Mouse (Mus musculus) adrenal gland, adult (tissue): ENCODE measurements around the gene Slc7a14.
A peak's percentile ranks its signal among the peaks of the same experiment; 100 is the strongest.

ENCODE experiments used
- DNase-seq, 2 experiments: peaks; one replicate each; pipeline ENCODE4 v3.0.0; 2022 to 2023; ENCODE audit warnings: low spot score in 1 of 2; ENCODE audit not compliant: inconsistent age in 2 of 2

The Slc7a14 gene

DNA sequence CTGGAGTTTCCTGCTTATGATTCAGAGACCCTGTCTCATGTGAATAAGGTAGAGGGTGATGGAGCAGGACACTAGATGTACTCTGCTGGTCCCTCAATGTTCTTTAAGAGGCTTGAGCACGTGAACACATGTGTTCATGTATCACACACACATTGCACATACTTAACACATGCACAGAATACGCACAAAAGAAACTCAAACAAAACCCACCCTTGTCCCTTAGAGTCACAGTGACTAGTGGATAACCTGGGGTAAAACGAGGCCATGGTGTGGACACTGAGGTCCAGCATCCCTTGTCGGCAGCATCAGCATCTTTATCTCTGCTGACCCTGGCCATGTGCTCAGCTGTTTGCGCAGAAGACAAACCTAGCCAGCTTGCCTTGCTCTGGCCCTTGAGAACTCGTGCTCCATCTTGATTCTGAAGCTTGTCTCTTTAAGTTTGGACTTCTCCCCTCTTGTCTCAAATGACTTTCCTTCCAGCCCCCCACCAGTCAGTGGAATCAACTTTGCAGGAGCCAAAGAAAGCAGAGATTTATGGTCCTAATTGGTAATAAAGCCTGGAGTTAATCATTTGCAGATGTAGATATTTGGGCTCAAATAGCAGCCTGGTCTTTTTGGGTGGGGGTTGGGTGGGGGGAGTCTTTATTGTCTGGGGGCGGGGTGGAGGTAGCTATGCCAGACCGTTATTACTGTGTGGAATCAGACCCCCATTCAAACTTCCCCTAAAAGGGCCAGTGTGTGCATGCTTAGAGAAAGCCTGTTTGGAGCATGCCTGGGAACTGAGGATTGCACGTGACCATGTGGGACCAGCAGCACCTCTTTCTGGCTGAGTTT lies 97.8 kb downstream of the Slc7a14 start:
- DNase-seq, result no peak

DNA sequence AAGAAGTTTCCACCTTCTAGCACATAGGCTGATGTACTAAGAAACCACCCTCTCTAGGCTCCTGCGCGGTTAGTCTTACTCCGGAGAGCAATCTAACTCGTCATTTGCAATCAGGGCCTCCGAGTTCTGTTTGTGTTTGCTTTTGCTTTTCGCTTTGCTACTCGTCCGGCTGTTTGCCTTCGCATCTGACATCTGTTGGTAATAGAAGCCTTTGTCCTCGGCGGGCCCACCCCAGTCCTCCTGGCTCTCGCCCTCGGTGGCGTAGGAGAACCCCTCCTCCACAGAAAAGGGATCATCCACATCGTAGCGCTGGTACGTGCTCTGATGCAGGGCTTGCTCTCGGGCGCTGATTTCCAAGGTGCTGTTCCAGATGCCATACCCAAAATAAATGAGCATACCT lies 101.2 kb downstream of the Slc7a14 start:
- no peak for DNase-seq

DNA sequence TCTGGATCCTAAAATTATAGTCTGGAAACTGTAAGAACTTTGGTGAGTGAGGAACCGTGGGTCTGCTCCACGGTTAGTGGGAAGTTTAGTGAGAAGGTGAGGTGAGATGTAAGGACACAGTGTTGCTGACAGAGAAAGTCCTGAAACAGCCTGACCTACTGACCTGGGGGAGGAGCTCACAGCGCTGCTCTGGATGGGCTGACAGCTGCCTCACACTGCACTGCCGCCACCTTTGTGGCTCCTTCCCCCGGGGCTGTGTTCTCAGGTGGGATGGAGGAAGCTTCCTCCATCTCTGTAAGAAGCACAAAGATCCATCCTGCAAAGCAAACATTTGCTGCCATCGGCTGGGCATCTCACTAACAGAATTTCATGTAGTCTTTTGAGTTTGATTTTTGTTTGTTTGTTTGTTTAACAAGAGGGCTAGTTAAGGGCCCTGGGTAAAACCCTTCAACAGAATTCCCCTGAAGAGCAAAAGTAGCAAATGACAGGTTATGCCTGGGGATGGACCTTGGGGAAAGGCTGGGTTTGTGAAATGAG lies 101.7 kb downstream of the Slc7a14 start:
- DNase-seq, result peak in 1 of 2 experiments; percentile 38

DNA sequence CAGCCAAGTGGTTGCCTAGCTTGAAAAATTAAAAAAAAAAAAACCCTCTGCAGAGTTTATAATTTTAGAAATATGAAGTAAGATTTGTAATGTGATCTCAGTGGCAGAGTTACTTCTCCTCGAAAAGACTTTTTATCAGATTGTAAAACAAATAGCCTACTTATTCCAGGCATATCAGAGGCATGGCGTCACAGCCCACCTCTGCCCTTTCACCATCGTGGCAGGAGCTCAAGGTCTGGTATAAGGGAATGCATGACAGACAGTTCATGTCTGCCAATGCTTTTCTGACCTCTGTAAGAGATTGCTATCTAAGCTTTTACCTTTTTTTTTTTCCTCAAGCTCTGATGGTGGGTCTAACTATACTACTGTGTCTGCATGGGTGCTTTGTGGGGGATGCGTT lies 102.1 kb downstream of the Slc7a14 start:
- peak; percentile 52 to 68 for DNase-seq

DNA sequence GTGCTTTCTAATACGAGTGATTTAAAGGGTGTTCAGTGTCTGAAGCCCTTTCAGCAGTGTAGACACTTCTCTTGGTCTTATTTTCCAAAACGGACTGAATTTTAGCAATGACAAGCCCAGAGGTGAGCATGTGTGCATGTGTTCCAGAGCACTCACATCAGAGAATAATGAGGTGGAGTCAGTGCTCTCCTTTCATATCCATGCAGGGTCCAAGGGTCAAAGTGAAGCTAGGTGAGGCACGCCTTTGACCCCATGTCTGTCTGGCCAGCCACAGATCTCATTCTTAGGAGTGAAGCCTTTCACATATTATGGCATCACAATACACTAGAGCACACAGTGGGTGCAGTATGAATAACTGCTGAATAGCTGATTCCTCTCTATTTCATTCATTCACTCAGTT lies 105.0 kb downstream of the Slc7a14 start:
- DNase-seq, result no peak

DNA sequence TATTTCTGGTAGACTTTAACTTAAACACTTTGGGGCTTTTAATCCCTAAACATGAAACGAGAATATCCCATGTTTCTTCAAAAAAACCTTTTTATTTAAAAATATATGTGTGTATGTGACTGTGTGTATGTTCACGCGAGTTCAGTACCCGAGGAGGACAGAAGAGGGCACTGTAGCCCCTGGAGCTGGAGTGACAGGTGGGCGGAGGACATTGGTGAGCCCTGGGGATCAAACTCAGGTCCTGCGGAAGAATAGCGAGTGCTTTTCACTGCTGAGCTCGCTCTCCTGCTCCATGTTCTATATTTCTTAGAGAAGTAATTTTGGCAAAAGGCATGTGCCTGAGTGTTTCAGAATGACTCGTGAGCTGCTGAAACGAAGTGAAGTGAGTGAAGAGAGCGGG lies 106.2 kb downstream of the Slc7a14 start:
- DNase-seq, result no peak

DNA sequence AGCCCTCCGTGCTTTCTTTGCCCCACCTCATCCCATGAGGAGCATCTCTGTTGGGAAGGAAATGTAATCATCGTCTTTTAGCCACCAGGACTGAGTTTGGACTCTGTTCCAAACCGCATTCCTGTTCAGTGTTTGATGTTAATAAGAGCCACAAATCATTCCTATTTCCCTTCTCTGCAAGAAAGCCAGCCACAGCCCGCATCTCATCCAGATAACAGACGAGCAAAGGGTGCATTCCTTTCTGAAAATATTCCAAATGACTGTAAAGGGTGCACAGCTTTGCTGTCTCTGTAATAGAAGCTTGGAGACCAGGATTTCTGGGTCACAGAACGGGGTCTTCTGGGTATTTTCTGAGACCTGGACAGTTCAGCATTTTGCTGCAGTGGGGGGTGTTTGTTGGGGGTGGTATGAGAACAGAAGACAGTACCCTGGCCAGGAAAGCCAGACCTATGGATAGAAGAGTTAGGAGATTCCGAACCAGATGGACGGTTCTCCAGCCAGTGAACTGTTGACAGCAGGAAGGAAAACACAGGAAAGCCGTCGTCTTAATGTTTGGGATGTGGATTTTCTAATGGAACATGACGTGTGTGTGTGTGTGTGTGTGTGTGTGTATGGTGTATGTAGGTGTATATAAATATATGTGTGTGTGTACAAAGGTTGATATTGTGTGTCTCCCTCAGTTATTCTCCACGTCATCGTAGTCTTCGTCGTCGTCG lies 110.9 kb downstream of the Slc7a14 start:
- no peak for DNase-seq

DNA sequence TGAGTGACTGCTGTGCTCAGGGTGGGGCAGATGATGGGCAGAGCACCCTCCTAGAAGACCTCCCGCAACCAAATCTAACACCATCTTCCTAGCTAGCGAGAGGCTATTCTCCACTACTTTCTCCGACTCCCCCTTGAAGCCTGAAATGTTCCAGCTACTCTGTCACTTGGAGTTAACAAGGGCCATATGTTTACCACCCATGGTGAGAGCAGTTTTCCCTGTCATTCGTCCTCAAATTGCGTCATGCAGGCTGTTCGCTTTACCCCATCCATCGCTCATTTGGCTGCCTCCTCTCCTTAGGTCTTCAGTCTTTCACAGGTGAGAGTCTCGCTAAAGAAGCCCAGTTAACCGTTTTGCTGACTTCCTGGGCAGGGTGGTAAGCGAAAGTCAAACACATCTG lies 118.8 kb downstream of the Slc7a14 start:
- DNase-seq, result no peak

DNA sequence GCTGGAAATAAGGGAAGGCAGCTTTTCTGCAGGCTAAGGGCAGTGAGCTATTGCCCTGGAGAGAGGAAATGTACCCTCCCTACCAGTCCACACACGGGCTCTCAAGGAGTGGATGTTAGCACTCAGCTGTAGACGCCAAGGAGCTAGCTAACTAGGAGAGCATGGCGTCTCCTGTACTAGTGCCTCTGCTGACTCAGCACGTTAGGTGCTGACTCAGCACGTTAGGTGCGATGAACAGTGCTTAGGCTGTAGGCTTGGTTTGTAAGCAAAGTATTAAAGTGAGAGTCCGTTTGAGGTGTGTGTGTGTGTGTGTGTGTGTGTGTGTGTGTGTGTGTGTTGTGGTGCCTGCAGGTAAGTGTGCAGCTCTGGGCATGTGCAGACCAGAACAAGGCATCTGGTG lies 119.8 kb downstream of the Slc7a14 start:
- no peak for DNase-seq

DNA sequence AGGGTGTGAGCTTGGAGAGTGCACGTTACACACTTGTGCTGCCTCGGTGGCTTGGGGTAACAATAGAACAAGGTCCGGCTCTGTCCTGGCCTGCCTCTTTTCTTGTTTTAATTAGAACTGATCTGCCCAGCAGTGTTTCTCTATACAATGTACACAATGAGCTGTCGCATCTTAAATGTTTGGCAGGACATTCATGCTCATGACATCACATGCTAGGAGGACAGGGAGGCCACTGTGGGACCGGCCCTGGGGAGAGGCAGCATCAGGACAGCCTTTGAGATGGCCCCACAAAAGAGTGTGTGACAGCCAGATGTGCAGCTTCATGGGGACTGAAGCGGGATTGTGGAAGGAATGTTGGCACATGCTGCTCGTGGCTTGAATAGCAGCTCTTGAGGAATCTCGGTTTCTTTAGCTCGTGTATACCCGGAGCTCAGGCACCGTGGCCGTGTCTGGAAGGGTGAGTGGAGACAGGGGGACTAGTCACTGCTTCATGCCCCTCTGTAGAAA lies 143.8 kb downstream of the Slc7a14 start:
- no peak for DNase-seq

DNA sequence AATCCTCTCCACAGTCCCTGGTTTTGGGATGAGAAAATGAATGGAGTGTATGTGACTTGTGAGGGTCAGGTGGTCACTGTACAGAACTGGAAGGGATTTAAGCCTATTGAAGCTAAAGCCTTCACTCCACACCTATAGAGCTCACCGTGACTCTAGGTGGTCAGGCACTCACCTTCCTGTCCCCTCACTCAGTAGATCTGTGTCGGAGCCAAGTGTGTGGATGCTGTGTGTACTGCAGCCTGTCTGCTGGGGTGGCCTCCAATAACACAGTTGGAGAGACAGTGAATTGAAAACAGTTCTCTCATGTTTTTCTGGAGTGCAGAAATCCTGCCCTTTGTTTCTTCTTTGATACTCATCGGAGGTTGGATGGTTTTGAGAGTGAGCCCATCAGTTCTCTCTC lies 144.4 kb downstream of the Slc7a14 start:
- DNase-seq, result no peak

DNA sequence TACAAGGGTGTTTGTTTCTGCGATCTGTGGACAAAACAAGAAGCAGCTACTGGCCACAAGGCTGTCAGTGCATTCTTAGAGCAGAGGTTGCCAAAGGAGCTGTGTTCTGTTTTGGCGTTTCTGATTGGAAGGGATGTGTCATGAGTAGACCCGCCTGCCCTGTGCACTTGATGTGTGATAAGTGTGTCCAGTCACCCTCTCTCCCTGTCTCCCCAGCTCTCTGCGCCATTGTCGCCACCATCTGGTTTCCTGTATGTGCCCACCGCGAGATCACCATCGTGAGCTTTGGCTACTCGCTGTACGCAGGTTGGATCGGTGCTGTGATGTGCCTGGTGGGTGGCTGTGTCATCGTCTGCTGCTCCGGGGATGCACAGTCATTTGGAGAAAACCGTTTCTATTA lies 147.3 kb downstream of the Slc7a14 start:
- DNase-seq, result no peak

DNA sequence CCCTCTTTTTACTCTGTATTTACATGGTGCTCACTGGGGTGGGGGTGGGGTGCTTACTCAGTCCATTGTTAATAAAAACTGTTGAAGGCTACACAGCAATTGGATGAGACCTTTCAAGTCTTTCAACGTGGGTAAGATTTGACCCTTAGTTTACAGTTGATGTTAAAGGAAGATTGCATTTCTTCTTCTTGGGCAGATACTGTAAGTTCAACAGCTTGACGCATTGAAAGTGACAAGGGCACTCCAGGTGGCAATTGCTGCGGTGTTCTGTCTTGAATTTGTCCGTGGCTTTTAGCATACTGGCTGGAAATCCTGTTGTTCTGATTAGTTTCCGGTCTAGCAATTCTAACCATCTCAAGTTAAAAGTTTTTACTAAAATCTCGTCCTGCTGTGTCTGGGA lies 148.8 kb downstream of the Slc7a14 start:
- DNase-seq, result no peak

DNA sequence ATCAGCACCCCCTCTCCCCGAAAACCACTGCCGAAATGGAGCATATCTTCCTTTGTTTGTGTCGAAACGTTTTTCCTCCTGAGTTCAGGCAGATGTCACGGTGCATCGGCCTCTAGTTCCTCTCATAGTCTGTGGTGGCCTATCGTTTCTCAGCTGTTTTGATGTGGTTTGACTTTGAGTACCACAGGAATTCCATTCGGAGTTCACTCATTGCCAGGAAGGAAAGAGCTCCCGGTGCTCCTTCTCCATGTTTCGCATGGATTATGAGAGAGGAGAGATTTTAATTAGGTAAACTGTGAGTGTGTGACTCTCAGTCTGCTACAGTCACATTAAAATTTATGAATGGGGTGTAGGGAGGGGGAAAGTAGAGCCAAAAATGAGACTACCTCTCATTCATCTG lies 150.1 kb downstream of the Slc7a14 start:
- DNase-seq, result no peak

DNA sequence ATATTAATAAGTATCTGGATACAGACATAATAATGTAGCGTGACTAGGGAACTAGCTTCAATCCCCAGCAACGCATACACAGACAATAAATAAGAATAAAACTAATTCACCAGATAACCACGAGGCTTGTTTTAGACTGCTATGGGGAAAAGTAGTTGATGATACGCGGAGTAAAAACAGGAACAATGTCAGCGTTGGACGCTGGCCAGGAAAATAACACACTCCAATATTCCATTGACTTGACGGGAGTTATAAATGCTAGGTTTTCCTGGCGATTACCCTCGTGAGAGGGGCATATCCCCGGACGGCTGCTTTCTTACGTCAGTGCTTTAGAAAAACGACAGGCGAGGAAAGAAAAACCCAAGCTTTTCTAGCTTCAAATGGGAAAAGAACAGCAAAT lies 152.4 kb downstream of the Slc7a14 start:
- DNase-seq, result no peak

DNA sequence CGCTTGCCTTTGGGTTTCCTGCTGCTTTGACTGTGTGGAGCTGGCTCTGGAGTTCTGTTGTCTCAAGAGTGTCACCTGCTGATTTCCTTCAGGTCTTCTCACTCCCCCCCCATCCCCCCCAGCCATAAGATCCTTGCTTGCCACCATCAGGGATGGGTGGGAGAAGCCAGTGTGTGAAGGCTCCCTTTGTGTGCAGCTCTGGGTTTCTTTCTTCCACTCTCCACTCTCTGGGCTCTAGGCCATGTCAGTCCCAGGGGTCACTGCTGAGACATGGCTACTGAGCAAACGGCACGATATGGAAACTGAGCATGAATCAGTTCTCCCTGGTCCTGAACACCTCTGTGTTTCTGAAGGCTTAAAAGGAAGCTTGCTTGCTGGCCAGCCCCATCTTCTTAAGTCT lies 154.1 kb downstream of the Slc7a14 start:
- DNase-seq, result no peak
